Mouse (Mus musculus): ENCODE data around the gene Il21. TPM values are rescaled to one million over a fixed set of nuclear protein-coding genes. Genes with fewer than 3 reads are reported as not detected.

The Il21 gene
- polyA plus RNA-seq, 1 experiment, result not detected

GRCm38 (mm10) chr3:37203984-37204428 is 28.4 kb downstream of the Il21 start:
- Histone ChIP-seq H3K4me2 (ENCODE audit: low read depth) (peak overlapping the region; percentile 98), H3K79me2 (ENCODE audit: control insufficient read depth, insufficient read depth) (no peaks in the 10 kb centered on the region), H3K4me3 (peak overlapping the region; percentile 26), H3ac (ENCODE audit: control insufficient read depth, insufficient read length) (no peak overlapping the region), H3K36me3 (ENCODE audit: control insufficient read depth, insufficient read depth) (no peaks in the 10 kb centered on the region), H3K27me3 (ENCODE audit: control insufficient read depth, insufficient read depth, insufficient read length) (peaks cover 6% of the 10 kb centered on the region)
- TF ChIP-seq POLR2A (IDR thresholded peaks at IDR 0.05; ENCODE audit: insufficient read length, low read depth), result no peak
- TF ChIP-seq SRF (IDR thresholded peaks at IDR 0.05; ENCODE audit: control insufficient read depth, insufficient read length, low read depth), result no peak
- no peak for TF ChIP-seq REST (IDR thresholded peaks at IDR 0.05; ENCODE audit: insufficient read depth, insufficient read length)
- no peak for TF ChIP-seq USF1 (IDR thresholded peaks at IDR 0.05; ENCODE audit: low read depth)
- peak in 1 of 3 experiments; percentile 18 for TF ChIP-seq MYOG (IDR thresholded peaks at IDR 0.05; ENCODE audit: control insufficient read depth in 1 of 3, insufficient read depth in 1 of 3, insufficient read length in 2 of 3, low read depth in 2 of 3)
- no peak for TF ChIP-seq MAX (IDR thresholded peaks at IDR 0.05; ENCODE audit: low read depth)
- TF ChIP-seq E2F4 (IDR thresholded peaks at IDR 0.05; ENCODE audit: insufficient read depth), result no peak
- TF ChIP-seq MYOD1 (IDR thresholded peaks at IDR 0.05; ENCODE audit: control insufficient read depth in 1 of 3, insufficient read length in 2 of 3, low read depth in 2 of 3), result peak in 1 of 3 experiments; percentile 30
- no peak for TF ChIP-seq TCF3 (IDR thresholded peaks at IDR 0.05; ENCODE audit: insufficient read length, low read depth)
- TF ChIP-seq TCF12 (IDR thresholded peaks at IDR 0.05; ENCODE audit: insufficient read depth, poor library complexity, severe bottlenecking), result no peak
- no peak for TF ChIP-seq CEBPB (IDR thresholded peaks at IDR 0.05; ENCODE audit: insufficient read depth, poor library complexity, severe bottlenecking)

- Histone ChIP-seq H3K79me2 (ENCODE audit: control insufficient read depth, insufficient read depth) (no peaks in the 10 kb centered on the region), H3K27me3 (ENCODE audit: control insufficient read depth, insufficient read depth, insufficient read length) (peaks cover 2% of the 10 kb centered on the region), H3ac (ENCODE audit: control insufficient read depth, insufficient read length) (no peak overlapping the region), H3K4me2 (ENCODE audit: low read depth) (no peak overlapping the region), H3K36me3 (ENCODE audit: control insufficient read depth, insufficient read depth) (no peaks in the 10 kb centered on the region), H3K4me3 (no peak overlapping the region)
- TF ChIP-seq E2F4 (IDR thresholded peaks at IDR 0.05; ENCODE audit: insufficient read depth) (no peak), REST (IDR thresholded peaks at IDR 0.05; ENCODE audit: insufficient read depth, insufficient read length) (no peak), TCF12 (IDR thresholded peaks at IDR 0.05; ENCODE audit: insufficient read depth, poor library complexity, severe bottlenecking) (no peak), MYOD1 (IDR thresholded peaks at IDR 0.05; ENCODE audit: control insufficient read depth in 1 of 3, insufficient read length in 2 of 3, low read depth in 2 of 3) (no peak), MAX (IDR thresholded peaks at IDR 0.05; ENCODE audit: low read depth) (no peak), POLR2AphosphoS2 (IDR thresholded peaks at IDR 0.05; ENCODE audit: insufficient read length, low read depth) (no peak), POLR2A (IDR thresholded peaks at IDR 0.05; ENCODE audit: insufficient read length, low read depth) (no peak), SRF (IDR thresholded peaks at IDR 0.05; ENCODE audit: control insufficient read depth, insufficient read length, low read depth) (no peak), CEBPB (IDR thresholded peaks at IDR 0.05; ENCODE audit: insufficient read depth, poor library complexity, severe bottlenecking) (no peak), USF1 (IDR thresholded peaks at IDR 0.05; ENCODE audit: low read depth) (no peak), TCF3 (IDR thresholded peaks at IDR 0.05; ENCODE audit: insufficient read length, low read depth) (no peak), MYOG (IDR thresholded peaks at IDR 0.05; ENCODE audit: control insufficient read depth in 1 of 3, insufficient read depth in 1 of 3, insufficient read length in 2 of 3, low read depth in 2 of 3) (no peak)
Observed at GRCm38 (mm10) chr3:37202856-37203255, 29.6 kb downstream of the Il21 start.

- TF ChIP-seq MYOD1 (IDR thresholded peaks at IDR 0.05; ENCODE audit: control insufficient read depth in 1 of 3, insufficient read length in 2 of 3, low read depth in 2 of 3), result peak in 1 of 3 experiments; percentile 26
- TF ChIP-seq MYOG (IDR thresholded peaks at IDR 0.05; ENCODE audit: control insufficient read depth in 1 of 3, insufficient read depth in 1 of 3, insufficient read length in 2 of 3, low read depth in 2 of 3), result no peak
- TF ChIP-seq POLR2A (IDR thresholded peaks at IDR 0.05; ENCODE audit: insufficient read length, low read depth), result no peak
- no peak for TF ChIP-seq TCF3 (IDR thresholded peaks at IDR 0.05; ENCODE audit: insufficient read length, low read depth)
- TF ChIP-seq USF1 (IDR thresholded peaks at IDR 0.05; ENCODE audit: low read depth), result no peak
- H3K27me3 ChIP-seq (ENCODE audit: control insufficient read depth, insufficient read depth, insufficient read length), result no peaks in the 10 kb centered on the region
Observed at GRCm38 (mm10) chr3:37201122-37201916, 31.1 kb downstream of the Il21 start.

GRCm38 (mm10) chr3:37198302-37198701 is 34.1 kb downstream of the Il21 start:
- Histone ChIP-seq H3K79me2 (ENCODE audit: control insufficient read depth, insufficient read depth) (no peaks in the 10 kb centered on the region), H3K36me3 (ENCODE audit: control insufficient read depth, insufficient read depth) (no peaks in the 10 kb centered on the region), H3K4me2 (ENCODE audit: low read depth) (no peak overlapping the region), H3K27me3 (ENCODE audit: control insufficient read depth, insufficient read depth, insufficient read length) (no peaks in the 10 kb centered on the region), H3K4me3 (no peak overlapping the region), H3ac (ENCODE audit: control insufficient read depth, insufficient read length) (no peak overlapping the region)
- no peak for TF ChIP-seq MAX (IDR thresholded peaks at IDR 0.05; ENCODE audit: low read depth)
- TF ChIP-seq REST (IDR thresholded peaks at IDR 0.05; ENCODE audit: insufficient read depth, insufficient read length), result no peak
- no peak for TF ChIP-seq POLR2A (IDR thresholded peaks at IDR 0.05; ENCODE audit: insufficient read length, low read depth)
- no peak for TF ChIP-seq E2F4 (IDR thresholded peaks at IDR 0.05; ENCODE audit: insufficient read depth)
- no peak for TF ChIP-seq SRF (IDR thresholded peaks at IDR 0.05; ENCODE audit: control insufficient read depth, insufficient read length, low read depth)
- TF ChIP-seq CEBPB (IDR thresholded peaks at IDR 0.05; ENCODE audit: insufficient read depth, poor library complexity, severe bottlenecking), result no peak
- TF ChIP-seq USF1 (IDR thresholded peaks at IDR 0.05; ENCODE audit: low read depth), result no peak
- TF ChIP-seq POLR2AphosphoS2 (IDR thresholded peaks at IDR 0.05; ENCODE audit: insufficient read length, low read depth), result no peak
- no peak for TF ChIP-seq TCF3 (IDR thresholded peaks at IDR 0.05; ENCODE audit: insufficient read length, low read depth)
- TF ChIP-seq MYOD1 (IDR thresholded peaks at IDR 0.05; ENCODE audit: control insufficient read depth in 1 of 3, insufficient read length in 2 of 3, low read depth in 2 of 3), result no peak
- TF ChIP-seq MYOG (IDR thresholded peaks at IDR 0.05; ENCODE audit: control insufficient read depth in 1 of 3, insufficient read depth in 1 of 3, insufficient read length in 2 of 3, low read depth in 2 of 3), result no peak
- TF ChIP-seq TCF12 (IDR thresholded peaks at IDR 0.05; ENCODE audit: insufficient read depth, poor library complexity, severe bottlenecking), result no peak

More at GRCm38 (mm10) chr3:37201122-37201916, 31.1 kb downstream of the Il21 start:
- no peak overlapping the region for H3K4me2 ChIP-seq (ENCODE audit: low read depth)
- no peaks in the 10 kb centered on the region for H3K79me2 ChIP-seq (ENCODE audit: control insufficient read depth, insufficient read depth)
- H3K36me3 ChIP-seq (ENCODE audit: control insufficient read depth, insufficient read depth), result no peaks in the 10 kb centered on the region
- no peak overlapping the region for H3ac ChIP-seq (ENCODE audit: control insufficient read depth, insufficient read length)
- H3K4me3 ChIP-seq, result no peak overlapping the region

All from myocyte (in vitro differentiated cells).